Mouse (Mus musculus) monocyte, adult 2 months (primary cell): ENCODE data around the gene Mpdu1.
"Not testable (repeated sequence)": the region's sequence is repeated elsewhere in the genome, so short reads cannot be mapped to it uniquely, and the experiment has no call there.

Experiments used
- DNase-seq, 2 experiments: peaks; one replicate each; pipeline ENCODE4 v3.0.0; 2022; ENCODE audit warnings: low spot score in 2 of 2, low read depth in 1 of 2

Gene Mpdu1

GRCm38 (mm10) chr11:69665457-69665960, 3.1 kb upstream of the Mpdu1 start:
- DNase-seq, result no peak

- no peak for DNase-seq
These were observed 2.4 kb upstream of the Mpdu1 start for GRCm38 (mm10) chr11:69664841-69665240.

- DNase-seq, result no peak
These were observed 1.4 kb upstream of the Mpdu1 start for GRCm38 (mm10) chr11:69663795-69664194.

GRCm38 (mm10) chr11:69662967-69663671, 677 bp upstream of the Mpdu1 start:
- DNase-seq, result no peak

GRCm38 (mm10) chr11:69661221-69661881, 1.1 kb downstream of the Mpdu1 start:
- DNase-seq, result no peak

- DNase-seq, result no peak
These were observed 5.0 kb downstream of the Mpdu1 start for GRCm38 (mm10) chr11:69657462-69657881.

DNA sequence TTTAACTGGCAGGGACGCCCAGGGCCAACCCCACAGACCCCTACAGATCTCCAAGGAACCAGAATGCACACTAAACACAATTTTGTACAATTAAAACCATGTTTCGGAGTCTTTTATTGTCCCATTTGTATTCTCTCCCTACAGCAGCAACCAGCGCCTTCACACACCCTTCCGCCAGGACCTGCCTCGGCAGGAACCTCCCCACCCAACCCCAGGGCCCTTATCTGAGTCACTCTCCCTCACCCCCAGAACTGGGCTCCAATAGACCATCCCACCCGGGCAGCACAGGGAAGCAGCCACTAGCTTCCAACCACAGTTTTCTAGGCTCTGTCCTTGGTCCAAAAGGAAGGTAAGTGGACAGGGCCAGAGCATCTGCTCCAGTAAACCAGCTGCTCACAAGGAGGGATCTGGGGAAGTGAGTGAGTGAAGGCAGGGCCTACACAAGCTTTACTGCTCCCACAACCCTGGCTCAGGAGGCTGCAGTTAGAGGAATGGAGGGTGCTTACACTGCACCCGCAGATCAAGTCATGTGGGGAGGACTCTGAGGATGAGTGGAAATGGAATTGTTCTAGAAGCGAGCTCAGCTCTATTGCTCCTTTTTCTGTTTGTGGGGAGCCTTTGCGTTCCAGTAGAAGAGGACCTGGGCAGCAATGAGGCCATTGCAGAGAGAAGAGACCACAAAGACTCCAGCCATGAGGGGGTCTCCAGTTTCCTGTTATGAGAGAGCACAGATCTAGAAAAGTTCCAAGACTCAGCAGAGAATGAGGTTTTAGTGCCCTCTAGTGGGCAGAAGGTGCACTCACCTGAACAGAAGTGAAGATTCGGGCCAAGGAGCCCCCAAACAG, 5.6 kb downstream of the Mpdu1 start:
- no peak for DNase-seq

DNA sequence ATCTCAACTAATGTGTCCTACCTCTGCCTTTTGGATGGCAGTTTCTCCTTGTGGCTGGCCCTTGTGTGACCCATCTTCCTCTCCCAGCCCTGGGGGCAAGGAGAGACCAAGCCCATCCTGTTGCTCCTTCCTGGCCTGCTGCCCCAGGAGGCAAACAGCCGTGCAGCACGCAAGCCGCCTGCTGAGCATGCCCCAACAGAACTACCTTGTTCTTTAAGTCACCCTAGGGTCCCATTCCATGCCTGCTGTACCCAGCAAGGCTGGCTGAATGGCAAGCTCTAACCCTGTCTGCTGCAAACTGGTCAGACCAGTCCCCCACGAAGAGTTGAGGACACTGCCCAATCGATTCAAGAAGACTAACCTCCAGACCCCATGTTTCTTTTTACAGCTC, 6.4 kb downstream of the Mpdu1 start:
- no peak for DNase-seq

GRCm38 (mm10) chr11:69655264-69656064, 7.0 kb downstream of the Mpdu1 start, which contains the start of gene Sox15:
Gene Sox15, plus strand, starts transcription at chr11:69655314.
- DNase-seq, result no peak

DNA sequence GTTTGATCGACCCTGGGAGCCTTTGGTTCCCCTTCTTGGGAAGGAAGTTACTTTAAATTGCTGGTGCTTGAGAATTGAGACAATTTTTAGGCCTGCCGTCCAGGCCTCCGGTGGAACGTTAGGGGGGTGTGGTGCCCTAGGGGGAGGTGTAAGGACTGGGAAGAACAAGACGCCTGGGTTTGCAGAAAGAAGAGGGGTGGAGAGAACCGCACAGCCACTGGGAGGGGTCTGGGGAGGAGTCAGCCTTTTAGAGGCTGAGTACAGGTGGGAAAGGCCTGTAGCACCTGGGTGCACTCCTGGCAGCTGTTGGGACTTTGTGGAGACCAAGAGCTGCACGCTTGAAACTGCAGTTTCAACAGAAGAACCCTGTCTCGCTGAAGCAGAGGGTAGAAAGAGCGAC, 7.7 kb downstream of the Mpdu1 start:
- DNase-seq, result no peak

GRCm38 (mm10) chr11:69653399-69653798, 9.0 kb downstream of the Mpdu1 start:
- DNase-seq, result no peak

- no peak for DNase-seq
These were observed 16.6 kb downstream of the Mpdu1 start for GRCm38 (mm10) chr11:69645860-69646259.

GRCm38 (mm10) chr11:69635471-69635870, 27.0 kb downstream of the Mpdu1 start:
- DNase-seq, result no peak

GRCm38 (mm10) chr11:69633128-69633866, 29.1 kb downstream of the Mpdu1 start:
- no peak for DNase-seq

- peak; percentile 100 for DNase-seq
These were observed 30.0 kb downstream of the Mpdu1 start, which contains the start of gene Fxr2 for GRCm38 (mm10) chr11:69632284-69633089. Gene Fxr2, plus strand, starts transcription at chr11:69632990.

- DNase-seq, result no peak
These were observed 32.6 kb downstream of the Mpdu1 start for GRCm38 (mm10) chr11:69629802-69630201.

- DNase-seq, result peak in 1 of 2 experiments; percentile 59
These were observed 34.2 kb downstream of the Mpdu1 start for GRCm38 (mm10) chr11:69628286-69628685.

DNA sequence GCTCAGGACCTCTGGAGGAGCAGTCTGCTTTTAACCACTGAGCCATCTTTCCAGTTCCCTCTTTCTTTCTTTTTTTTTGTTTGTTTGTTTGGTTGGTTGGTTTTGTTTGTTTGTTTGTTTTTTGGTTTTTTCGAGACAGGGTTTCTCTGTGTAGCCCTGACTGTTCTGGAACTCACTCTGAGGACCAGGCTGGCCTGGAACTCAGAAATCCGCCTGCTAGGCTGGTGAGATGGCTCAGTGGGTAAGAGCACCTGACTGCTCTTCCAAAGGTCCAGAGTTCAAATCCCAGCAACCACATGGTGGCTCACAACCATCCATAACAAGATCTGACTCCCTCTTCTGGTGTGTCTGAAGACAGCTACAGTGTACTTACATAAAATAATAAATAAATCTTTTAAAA, 38.1 kb downstream of the Mpdu1 start:
- not testable (repeated sequence) for DNase-seq

GRCm38 (mm10) chr11:69623006-69623405, 39.4 kb downstream of the Mpdu1 start:
- no peak for DNase-seq
